Mouse (Mus musculus) spleen, adult 2 months (tissue): ENCODE data around the gene Npnt. TPM values are rescaled to one million over a fixed set of nuclear protein-coding genes. Genes with fewer than 3 reads are reported as not detected.

Source experiments
- DNase-seq, 2 experiments: peaks; one replicate each; pipeline versions ENCODE4 v3.0.0 to v3.0.0-alpha.2; 2012 to 2021; ENCODE audit warnings: low spot score in 2 of 2, low read depth in 1 of 2
- H3K27ac ChIP-seq: fragments of 200-500 bp; 2 replicates; pipeline ENCODE4 v1.5.1; 2012; ENCODE audit warnings: low read length, inconsistent platforms; ENCODE audit not compliant: insufficient read depth
- H3K27me3 ChIP-seq: fragments of 200-500 bp; 2 replicates; pipeline ENCODE4 v1.6.1; 2012; ENCODE audit warnings: mild to moderate bottlenecking, moderate library complexity, low read length, inconsistent platforms; ENCODE audit not compliant: control insufficient read depth, insufficient read depth
- H3K36me3 ChIP-seq: fragments of 200-500 bp; 2 replicates; pipeline ENCODE4 v1.6.1; 2012; ENCODE audit warnings: mild to moderate bottlenecking, low read length, inconsistent platforms; ENCODE audit not compliant: control insufficient read depth, insufficient read depth
- H3K4me1 ChIP-seq: fragments of 200-500 bp; 2 replicates; pipeline ENCODE4 v1.6.1; 2011; ENCODE audit warnings: inconsistent platforms; ENCODE audit not compliant: control insufficient read depth, insufficient read depth, insufficient read length
- H3K4me3 ChIP-seq: fragments of 200-500 bp; 2 replicates; pipeline ENCODE4 v1.5.1; 2011; ENCODE audit warnings: mild to moderate bottlenecking, inconsistent platforms; ENCODE audit not compliant: insufficient read depth, insufficient read length; ENCODE audit errors: extremely low read depth
- CTCF ChIP-seq: fragments of 200-500 bp; IDR thresholded peaks from 2 replicates; pipeline ENCODE4 v1.5.1; 2011; ENCODE audit warnings: mild to moderate bottlenecking, inconsistent platforms; ENCODE audit not compliant: insufficient read depth, insufficient read length, insufficient replicate concordance; ENCODE audit errors: extremely low read depth
- POLR2A ChIP-seq: fragments of 200-500 bp; IDR thresholded peaks from 2 replicates; pipeline ENCODE4 v1.6.1; 2011; ENCODE audit warnings: low read depth, low read length, inconsistent platforms
- WGBS: fragments of 180-500 bp; shearing (Covaris S2); methylation state at CpG from one replicate; pipeline ENCODE4 v1.1.7; 2018; 5-methylcytosine and 5-hydroxymethylcytosine counted together
- polyA plus RNA-seq: library from polyadenylated mRNA; depleted of rRNA; stranded (reverse); fragments of >200 nt; gene quantifications from 2 replicates; pipeline ENCODE4 v1.2.3, GENCODE M21; 2012; rRNA removed

Gene Npnt
- 42.8 and 62.8 TPM in 2 replicates for polyA plus RNA-seq

GRCm38 (mm10) chr3:132949791-132950528 lies at the start of gene Npnt:
Npnt (minus strand) TSS chr3:132950291.
- Histone ChIP-seq H3K36me3 (no peaks in the 10 kb centered on the region), H3K4me1 (peaks cover 4% of the 10 kb centered on the region), H3K27me3 (peaks cover 7% of the 10 kb centered on the region), H3K4me3 (peak within 1 kb of the TSS; percentile 48), H3K27ac (peak within 1 kb of the TSS; percentile 58)
- TF ChIP-seq POLR2A (no peak), CTCF (no peak)
- WGBS: 1% methylated on average over 60 of the region's 82 CpGs
- DNase-seq: no peak

- TF ChIP-seq POLR2A (no peak), CTCF (no peak)
- H3K4me1 ChIP-seq: no peaks in the 10 kb centered on the region
- H3K27me3 ChIP-seq: no peaks in the 10 kb centered on the region
- H3K4me3 ChIP-seq: no peak overlapping the region
- DNase-seq: no peak
- 93% methylated on average over 9 of the region's 9 CpGs for WGBS
- H3K27ac ChIP-seq: no peak overlapping the region
- peaks cover 2% of the 10 kb centered on the region; the same call in 1 of the 2 replicates for H3K36me3 ChIP-seq
These were observed 46.2 kb upstream of the Npnt start for GRCm38 (mm10) chr3:132996299-132996698.

- WGBS: 91% methylated on average over 3 of the region's 3 CpGs
- TF ChIP-seq CTCF (no peak), POLR2A (no peak)
- peaks cover 2% of the 10 kb centered on the region; the same call in 1 of the 2 replicates for H3K36me3 ChIP-seq
- no peak for DNase-seq
- no peaks in the 10 kb centered on the region for H3K4me1 ChIP-seq
- H3K27ac ChIP-seq: no peak overlapping the region
- no peak overlapping the region for H3K4me3 ChIP-seq
- no peaks in the 10 kb centered on the region for H3K27me3 ChIP-seq
These were observed 45.8 kb upstream of the Npnt start for GRCm38 (mm10) chr3:132995904-132996267.

- TF ChIP-seq POLR2A (no peak), CTCF (no peak)
- Histone ChIP-seq H3K27me3 (no peaks in the 10 kb centered on the region), H3K36me3 (peaks cover 2% of the 10 kb centered on the region; the same call in 1 of the 2 replicates), H3K4me1 (no peaks in the 10 kb centered on the region), H3K27ac (no peak overlapping the region), H3K4me3 (no peak overlapping the region)
- DNase-seq: no peak
- 91% methylated on average over 7 of the region's 7 CpGs for WGBS
These were observed 45.2 kb upstream of the Npnt start for GRCm38 (mm10) chr3:132995172-132995903.

- TF ChIP-seq CTCF (no peak), POLR2A (no peak)
- peaks cover 5% of the 10 kb centered on the region for H3K36me3 ChIP-seq
- WGBS: 93% methylated on average over 5 of the region's 5 CpGs
- no peak overlapping the region for H3K27ac ChIP-seq
- H3K4me3 ChIP-seq: no peak overlapping the region
- DNase-seq: no peak
- H3K4me1 ChIP-seq: no peaks in the 10 kb centered on the region
- H3K27me3 ChIP-seq: no peaks in the 10 kb centered on the region
These were observed 36.1 kb upstream of the Npnt start for GRCm38 (mm10) chr3:132986188-132986587.

GRCm38 (mm10) chr3:132983845-132984485 lies 33.9 kb upstream of the Npnt start:
- WGBS: 90% methylated on average over 4 of the region's 4 CpGs
- Histone ChIP-seq H3K36me3 (peaks cover 7% of the 10 kb centered on the region), H3K4me3 (no peak overlapping the region), H3K4me1 (no peaks in the 10 kb centered on the region), H3K27ac (no peak overlapping the region), H3K27me3 (no peaks in the 10 kb centered on the region)
- TF ChIP-seq CTCF (no peak), POLR2A (no peak)
- no peak for DNase-seq
